Mouse (Mus musculus) kidney, adult 2 months (tissue): Measurements from ENCODE around the gene Lrfn3.

Source experiments
- CTCF ChIP-seq: fragments of 200-500 bp; conservative IDR thresholded peaks from 2 replicates; pipeline ENCODE4 v1.5.1; 2011; ENCODE audit warnings: low read depth, mild to moderate bottlenecking, control low read depth, low read length, moderate library complexity, mixed read lengths; ENCODE audit not compliant: insufficient read depth, insufficient read length
- POLR2A ChIP-seq: fragments of 200-500 bp; IDR thresholded peaks from one replicate; pipeline ENCODE4 v1.6.1; 2011; ENCODE audit warnings: low read depth, low read length, control low read depth

- TF ChIP-seq CTCF, result no peak
- no peak for TF ChIP-seq POLR2A
Measured at GRCm38 (mm10) chr7:30324300-30324944, 38.1 kb downstream of the Lrfn3 start.
